Mouse (Mus musculus): ENCODE measurements around the gene C530025M09Rik. TPM values are rescaled to one million over a fixed set of nuclear protein-coding genes. Genes with fewer than 3 reads are reported as not detected.

C530025M09Rik gene
- total and polyA plus RNA-seq, 3 experiments, result not detected

DNA sequence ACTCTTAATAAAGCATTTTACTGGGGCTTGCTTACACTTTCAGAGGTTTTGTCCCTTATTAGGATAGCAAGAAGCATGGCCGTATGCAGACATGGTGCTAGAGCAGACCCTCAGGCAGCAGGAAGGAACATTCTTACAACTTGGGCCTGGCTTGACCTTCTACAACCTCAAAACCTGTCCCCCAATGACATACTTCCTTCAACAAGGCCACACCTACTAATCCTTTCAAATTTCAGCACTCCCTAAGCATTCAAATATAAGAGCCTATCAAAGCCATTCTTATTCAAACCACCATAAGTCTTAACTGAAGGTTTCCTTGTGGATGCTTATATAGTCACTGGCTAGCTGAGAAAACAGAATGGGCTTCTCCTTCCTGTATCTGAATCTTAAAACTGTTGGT, 4.1 kb upstream of the C530025M09Rik start:
- H3K4me3 ChIP-seq (ENCODE audit: control insufficient read depth in 1 of 2, insufficient read depth in 1 of 2, low read depth in 2 of 2, low read length in 2 of 2), result no peak overlapping the region
- no peaks in the 10 kb centered on the region for H3K79me2 ChIP-seq (ENCODE audit: control insufficient read depth, insufficient read depth, low read length, poor library complexity)
- H3K27ac ChIP-seq (ENCODE audit: control insufficient read depth, low read depth, low read length), result no peak overlapping the region
- H3K9ac ChIP-seq (ENCODE audit: control insufficient read depth, low read depth, low read length, poor library complexity, severe bottlenecking), result no peak overlapping the region
- no peaks in the 10 kb centered on the region for H3K4me1 ChIP-seq (ENCODE audit: control insufficient read depth in 1 of 2, insufficient read depth in 2 of 2, low read length in 2 of 2)
- TF ChIP-seq RCOR1 (IDR thresholded peaks at IDR 0.05; ENCODE audit: low read depth, low read length) (no peak), CHD1 (IDR thresholded peaks at IDR 0.05; ENCODE audit: low read depth, low read length) (no peak), POLR2A (IDR thresholded peaks at IDR 0.05; ENCODE audit: control insufficient read depth in 1 of 2, insufficient read depth in 1 of 2, low read depth in 1 of 2, low read length in 2 of 2, poor library complexity in 1 of 2) (no peak), MEF2A (IDR thresholded peaks at IDR 0.05; ENCODE audit: extremely low read depth, insufficient replicate concordance, low read depth, low read length, poor library complexity, severe bottlenecking) (no peak), GATA1 (IDR thresholded peaks at IDR 0.05; ENCODE audit: low read depth, low read length) (no peak), USF2 (IDR thresholded peaks at IDR 0.05; ENCODE audit: borderline replicate concordance in 1 of 2, insufficient read depth in 1 of 2, low read depth in 1 of 2, low read length in 2 of 2) (no peak), SMC3 (IDR thresholded peaks at IDR 0.05; ENCODE audit: low read depth, low read length) (no peak), GABPA (IDR thresholded peaks at IDR 0.05; ENCODE audit: low read depth, low read length) (no peak), TBP (IDR thresholded peaks at IDR 0.05; ENCODE audit: low read depth, low read length) (no peak)
- no peaks in the 10 kb centered on the region for H3K9me3 ChIP-seq (replicated peaks; ENCODE audit: insufficient read depth, low read length)
- no peaks in the 10 kb centered on the region for H3K27me3 ChIP-seq (ENCODE audit: control insufficient read depth in 1 of 2, insufficient read depth in 2 of 2, low read length in 2 of 2)
- no peak for DNase-seq (ENCODE audit: low read depth, low spot score)
- no peaks in the 10 kb centered on the region for H3K36me3 ChIP-seq (ENCODE audit: control insufficient read depth in 1 of 2, insufficient read depth in 2 of 2, low read length in 2 of 2)

DNA sequence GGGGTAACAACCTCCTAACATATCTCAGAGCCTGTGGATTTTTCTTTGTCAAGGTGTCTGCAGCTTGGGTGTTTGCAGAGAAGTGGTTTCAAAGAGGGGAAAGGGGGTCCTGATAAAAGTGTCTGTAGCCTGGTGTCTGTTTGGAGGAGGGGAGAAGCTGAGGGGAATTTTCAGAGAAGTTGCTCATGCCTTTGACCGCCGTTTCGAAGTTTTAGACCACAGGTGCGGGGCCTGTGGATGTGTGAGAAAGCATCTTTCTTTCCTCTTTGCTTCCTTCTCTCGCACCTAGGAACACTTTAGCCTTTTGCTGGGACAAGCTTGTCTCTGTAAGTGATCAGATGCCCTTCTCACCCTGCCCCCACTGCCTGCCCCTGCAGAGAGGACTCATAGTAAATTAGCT, 1.3 kb upstream of the C530025M09Rik start:
- H3K79me2 ChIP-seq (ENCODE audit: control insufficient read depth, insufficient read depth, low read length, poor library complexity), result no peaks in the 10 kb centered on the region
- TF ChIP-seq POLR2AphosphoS2 (IDR thresholded peaks at IDR 0.05; ENCODE audit: low read length), result no peak
- TF ChIP-seq ZKSCAN1 (IDR thresholded peaks at IDR 0.05; ENCODE audit: low read depth, low read length), result no peak
- no peak for TF ChIP-seq BHLHE40 (IDR thresholded peaks at IDR 0.05; ENCODE audit: borderline replicate concordance, low read depth, low read length)
- TF ChIP-seq TAL1 (IDR thresholded peaks at IDR 0.05; ENCODE audit: low read length), result no peak
- no peak for DNase-seq (ENCODE audit: low read depth, low spot score)

DNA sequence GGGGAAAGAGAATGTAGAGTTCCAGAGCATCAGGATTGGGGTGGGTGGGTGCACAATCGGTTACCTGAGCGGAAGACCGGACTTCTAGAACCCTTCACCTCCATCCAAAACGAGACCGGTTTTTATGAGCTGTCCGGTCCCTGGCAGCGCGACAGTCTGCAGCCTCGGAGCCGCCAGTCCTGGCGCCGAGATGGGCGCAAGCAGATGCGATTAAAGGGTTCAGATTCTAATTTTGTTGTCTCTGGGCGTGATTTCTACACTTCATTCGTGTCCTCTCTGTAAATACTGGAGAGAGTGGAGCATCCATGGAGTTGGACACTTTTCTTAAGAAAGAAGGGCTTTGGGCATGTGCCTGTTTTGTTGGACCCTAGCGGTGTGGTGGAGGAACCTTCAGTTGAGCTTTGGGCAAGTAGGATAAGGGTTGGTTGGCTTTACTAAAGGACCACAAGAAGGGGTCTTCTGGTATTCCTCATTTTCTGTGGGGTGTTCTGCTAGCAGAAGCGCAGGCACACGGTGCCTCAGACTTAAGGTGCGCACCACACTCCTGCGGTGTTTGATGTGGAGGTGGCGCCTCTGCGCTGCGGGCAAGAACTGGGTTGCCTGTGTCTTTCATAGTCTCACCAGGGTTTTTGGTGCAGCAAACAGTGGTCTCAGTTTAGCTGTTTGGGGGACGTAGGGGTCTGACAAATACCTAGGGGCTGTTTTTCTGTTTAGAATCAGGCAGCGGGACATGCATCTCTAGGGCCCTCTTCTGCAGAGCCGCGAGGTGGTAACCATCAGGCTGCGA, 639 bp upstream of the C530025M09Rik start:
- no peak for TF ChIP-seq E2F4 (IDR thresholded peaks at IDR 0.05; ENCODE audit: borderline replicate concordance, low read depth, low read length)
- no peak for TF ChIP-seq USF1 (IDR thresholded peaks at IDR 0.05; ENCODE audit: low read depth, low read length)
- TF ChIP-seq SIN3A (IDR thresholded peaks at IDR 0.05; ENCODE audit: low read length), result no peak
- no peak for TF ChIP-seq KAT2A (conservative IDR thresholded peaks at IDR 0.05; ENCODE audit: low read depth, low read length)
- no peak for TF ChIP-seq MAFK (IDR thresholded peaks at IDR 0.05; ENCODE audit: borderline replicate concordance, low read depth, low read length)
- TF ChIP-seq CHD2 (IDR thresholded peaks at IDR 0.05; ENCODE audit: low read length), result no peak
- no peak for TF ChIP-seq MYC (IDR thresholded peaks at IDR 0.05; ENCODE audit: low read depth, low read length)
- no peaks in the 10 kb centered on the region for H3K9me3 ChIP-seq (replicated peaks; ENCODE audit: insufficient read depth, low read length)
- no peak overlapping the region for H3K4me3 ChIP-seq (ENCODE audit: control insufficient read depth in 1 of 2, insufficient read depth in 1 of 2, low read depth in 2 of 2, low read length in 2 of 2)
- H3K27me3 ChIP-seq (ENCODE audit: control insufficient read depth in 1 of 2, insufficient read depth in 2 of 2, low read length in 2 of 2), result no peaks in the 10 kb centered on the region
- H3K36me3 ChIP-seq (ENCODE audit: control insufficient read depth in 1 of 2, insufficient read depth in 2 of 2, low read length in 2 of 2), result no peaks in the 10 kb centered on the region
- no peaks in the 10 kb centered on the region for H3K79me2 ChIP-seq (ENCODE audit: control insufficient read depth, insufficient read depth, low read length, poor library complexity)
- no peaks in the 10 kb centered on the region for H3K4me1 ChIP-seq (ENCODE audit: control insufficient read depth in 1 of 2, insufficient read depth in 2 of 2, low read length in 2 of 2)
- H3K27ac ChIP-seq (ENCODE audit: control insufficient read depth, low read depth, low read length), result no peak overlapping the region
- DNase-seq (ENCODE audit: low read depth, low spot score), result no peak
- H3K9ac ChIP-seq (ENCODE audit: control insufficient read depth, low read depth, low read length, poor library complexity, severe bottlenecking), result no peak overlapping the region

More for the DNA sequence above, 1.3 kb upstream of the C530025M09Rik start:
- Histone ChIP-seq H3K27ac (ENCODE audit: control insufficient read depth, low read depth, low read length) (no peak overlapping the region), H3K4me3 (ENCODE audit: control insufficient read depth in 1 of 2, insufficient read depth in 1 of 2, low read depth in 2 of 2, low read length in 2 of 2) (no peak overlapping the region), H3K9ac (ENCODE audit: control insufficient read depth, low read depth, low read length, poor library complexity, severe bottlenecking) (no peak overlapping the region), H3K36me3 (ENCODE audit: control insufficient read depth in 1 of 2, insufficient read depth in 2 of 2, low read length in 2 of 2) (no peaks in the 10 kb centered on the region), H3K4me1 (ENCODE audit: control insufficient read depth in 1 of 2, insufficient read depth in 2 of 2, low read length in 2 of 2) (no peaks in the 10 kb centered on the region), H3K9me3 (replicated peaks; ENCODE audit: insufficient read depth, low read length) (no peaks in the 10 kb centered on the region), H3K27me3 (ENCODE audit: control insufficient read depth in 1 of 2, insufficient read depth in 2 of 2, low read length in 2 of 2) (no peaks in the 10 kb centered on the region)
